Mouse (Mus musculus) adrenal gland, postnatal 14 days (tissue): ENCODE measurements around the gene Nagpa. TPM values are rescaled to one million over a fixed set of nuclear protein-coding genes. Genes with fewer than 3 reads are reported as not detected.
"Not testable (repeated sequence)": the region's sequence is repeated elsewhere in the genome, so short reads cannot be mapped to it uniquely, and the experiment has no call there.

Experiments used
- DNase-seq: peaks from one replicate; pipeline ENCODE4 v3.0.0; 2021; ENCODE audit warnings: mixed read lengths
- long read RNA-seq, 2 experiments: library from polyadenylated mRNA; stranded (forward); transcript quantifications; one replicate each; pipeline ENCODE4 v2.0.0; 2021
- total RNA-seq: library from RNA; stranded (reverse); gene quantifications from 2 replicates; pipeline ENCODE4 v1.2.3, GENCODE M21; 2021

Gene Nagpa
- total RNA-seq = 15.9 and 23.3 TPM in 2 replicates
- long read RNA-seq, experiment 1, transcript Nagpa-201 (10 exons, 2,143 nt) = major isoform, 40 of 54 reads
- long read RNA-seq, experiment 1, transcript Nagpa-203 (9 exons, 2,230 nt) = minor isoform, 5 of 54 reads
- long read RNA-seq, experiment 1, partial matches to known transcripts = 0 of 54 reads
- long read RNA-seq, experiment 1, other reads (novel, unspliced or antisense) = 9 of 54 reads
- long read RNA-seq, experiment 2, transcript Nagpa-203 (9 exons, 2,230 nt) = minor isoform, 6 of 45 reads
- long read RNA-seq, experiment 2, transcript Nagpa-201 (10 exons, 2,143 nt) = major isoform, 24 of 45 reads
- long read RNA-seq, experiment 2, partial matches to known transcripts = 0 of 45 reads
- long read RNA-seq, experiment 2, other reads (novel, unspliced or antisense) = 15 of 45 reads

GRCm38 (mm10) chr16:5203668-5204433, at the start of gene Nagpa:
TSS of gene Nagpa (minus strand) at chr16:5204012.
- peak; percentile 90 for DNase-seq

- DNase-seq = no peak
Observed at GRCm38 (mm10) chr16:5252260-5252659, 48.4 kb upstream of the Nagpa start.

- no peak for DNase-seq
Observed at GRCm38 (mm10) chr16:5250891-5251290, 47.1 kb upstream of the Nagpa start.

GRCm38 (mm10) chr16:5244411-5244810, 40.6 kb upstream of the Nagpa start:
- peak; percentile 87 for DNase-seq

GRCm38 (mm10) chr16:5242882-5243281, 39.1 kb upstream of the Nagpa start:
- DNase-seq = no peak

- no peak for DNase-seq
Observed at GRCm38 (mm10) chr16:5242355-5242754, 38.5 kb upstream of the Nagpa start.

GRCm38 (mm10) chr16:5233418-5234313, 29.9 kb upstream of the Nagpa start, which contains the start of gene Alg1:
TSS of gene Alg1 (plus strand) at chr16:5233621.
- DNase-seq = peak; percentile 98

GRCm38 (mm10) chr16:5232982-5233381, 29.2 kb upstream of the Nagpa start:
- no peak for DNase-seq

GRCm38 (mm10) chr16:5228103-5228502, 24.3 kb upstream of the Nagpa start:
- not testable (repeated sequence) for DNase-seq

- DNase-seq = not testable (repeated sequence)
Observed at GRCm38 (mm10) chr16:5227501-5227900, 23.7 kb upstream of the Nagpa start.

- DNase-seq = peak; percentile 33
Observed at GRCm38 (mm10) chr16:5226534-5226933, 22.7 kb upstream of the Nagpa start.

- peak; percentile 31 for DNase-seq
Observed at GRCm38 (mm10) chr16:5222140-5222539, 18.3 kb upstream of the Nagpa start, which contains the start of gene AU021092. TSS of gene AU021092 (minus strand) at chr16:5222299.

GRCm38 (mm10) chr16:5221403-5221802, 17.6 kb upstream of the Nagpa start:
- no peak for DNase-seq

GRCm38 (mm10) chr16:5217341-5218133, 13.7 kb upstream of the Nagpa start:
- DNase-seq = no peak

- DNase-seq = no peak
Observed at GRCm38 (mm10) chr16:5216686-5217085, 12.9 kb upstream of the Nagpa start.

GRCm38 (mm10) chr16:5214126-5214525, 10.3 kb upstream of the Nagpa start:
- no peak for DNase-seq

GRCm38 (mm10) chr16:5212150-5212549, 8.3 kb upstream of the Nagpa start:
- no peak for DNase-seq

- DNase-seq = no peak
Observed at GRCm38 (mm10) chr16:5210365-5210764, 6.6 kb upstream of the Nagpa start.

GRCm38 (mm10) chr16:5206051-5206450, 2.2 kb upstream of the Nagpa start:
- no peak for DNase-seq

GRCm38 (mm10) chr16:5205431-5205970, 1.7 kb upstream of the Nagpa start:
- no peak for DNase-seq

- peak; percentile 33 for DNase-seq
Observed at GRCm38 (mm10) chr16:5203200-5203599, 612 bp downstream of the Nagpa start.
